Mouse (Mus musculus): ENCODE data around the gene Ccdc121.

DNA sequence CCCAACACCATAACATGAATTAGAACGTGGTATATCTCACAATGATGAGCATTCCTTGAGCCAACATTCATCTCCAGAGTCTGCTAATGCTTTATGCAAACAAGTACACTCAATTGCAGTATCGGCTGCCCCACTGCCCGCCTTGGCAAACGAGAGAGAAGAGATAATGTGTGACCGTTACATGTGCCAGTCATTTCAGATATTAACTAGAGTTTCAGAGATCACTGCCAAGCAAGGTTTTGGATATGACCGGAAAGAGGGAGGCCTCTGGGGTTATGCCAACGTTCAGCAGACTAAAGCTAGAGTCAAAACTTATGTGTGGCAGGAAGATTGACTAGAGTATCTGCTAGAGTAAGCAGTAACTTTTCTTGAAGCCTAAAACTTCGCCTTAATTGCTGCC is 35.1 kb downstream of the Ccdc121 start:
- no peak for TF ChIP-seq CTCF (IDR thresholded peaks at IDR 0.05; ENCODE audit: low read depth, low read length)
- TF ChIP-seq POLR2A (IDR thresholded peaks at IDR 0.05; ENCODE audit: borderline replicate concordance, low read depth, low read length) = no peak

Data from bone marrow macrophage, adult 2 months (primary cell).